Mouse (Mus musculus) liver, embryonic 13.5 days (tissue): ENCODE data around the gene Foxc2. TPM values are rescaled to one million over a fixed set of nuclear protein-coding genes. Genes with fewer than 3 reads are reported as not detected.

Source experiments
- ATAC-seq: fragments of 200-750 bp; cut with Nextera tagmentation; 2 replicates; pipeline ENCODE4 v1.8.0; 2017; ENCODE audit warnings: low read depth, mild to moderate bottlenecking, moderate number of reproducible peaks, moderate library complexity
- DNase-seq: peaks from one replicate; pipeline ENCODE4 v3.0.0; 2022
- H3K27ac ChIP-seq: fragments of 300-500 bp; sonication (generic); 2 replicates; pipeline ENCODE4 v1.5.1; 2015; ENCODE audit warnings: moderate library complexity, mild to moderate bottlenecking, inconsistent platforms
- H3K27me3 ChIP-seq: fragments of 300-500 bp; sonication (generic); 2 replicates; pipeline ENCODE4 v1.6.1; 2015; ENCODE audit warnings: mild to moderate bottlenecking, inconsistent platforms
- H3K36me3 ChIP-seq: fragments of 300-500 bp; sonication (generic); 2 replicates; pipeline ENCODE4 v1.6.1; 2015; ENCODE audit warnings: mild to moderate bottlenecking, inconsistent platforms
- H3K4me1 ChIP-seq: fragments of 300-500 bp; sonication (generic); replicated peaks from 2 replicates; pipeline ENCODE4 v1.6.1; 2015; ENCODE audit warnings: inconsistent platforms
- H3K4me2 ChIP-seq: fragments of 300-500 bp; sonication (generic); 2 replicates; pipeline ENCODE4 v1.6.1; 2015; ENCODE audit warnings: inconsistent platforms, mild to moderate bottlenecking, moderate library complexity
- H3K4me3 ChIP-seq: fragments of 300-500 bp; sonication (generic); replicated peaks from 2 replicates; pipeline ENCODE4 v1.5.1; 2015; ENCODE audit warnings: mild to moderate bottlenecking, inconsistent platforms
- H3K9ac ChIP-seq: fragments of 300-500 bp; sonication (generic); 2 replicates; pipeline ENCODE4 v1.6.1; 2015; ENCODE audit warnings: mild to moderate bottlenecking, inconsistent platforms
- H3K9me3 ChIP-seq: fragments of 300-500 bp; sonication (generic); replicated peaks from 2 replicates; pipeline ENCODE4 v1.6.1; 2016; ENCODE audit warnings: inconsistent platforms
- WGBS: fragments of 180-500 bp; shearing (Covaris S2); methylation state at CpG from one replicate; pipeline ENCODE4 v1.1.7; 2015; ENCODE audit not compliant: insufficient replicate concordance; 5-methylcytosine and 5-hydroxymethylcytosine counted together
- polyA plus RNA-seq: library from polyadenylated mRNA; unstranded; fragments of >200 nt; fragmentation: Nextera tagmentation; extraction: Ambion mirVana; gene quantifications from 2 replicates; pipeline ENCODE4 v1.2.1, GENCODE M21; 2015

The Foxc2 gene
- polyA plus RNA-seq, 1 experiment from 2014 or later, result 0.22 TPM

DNA sequence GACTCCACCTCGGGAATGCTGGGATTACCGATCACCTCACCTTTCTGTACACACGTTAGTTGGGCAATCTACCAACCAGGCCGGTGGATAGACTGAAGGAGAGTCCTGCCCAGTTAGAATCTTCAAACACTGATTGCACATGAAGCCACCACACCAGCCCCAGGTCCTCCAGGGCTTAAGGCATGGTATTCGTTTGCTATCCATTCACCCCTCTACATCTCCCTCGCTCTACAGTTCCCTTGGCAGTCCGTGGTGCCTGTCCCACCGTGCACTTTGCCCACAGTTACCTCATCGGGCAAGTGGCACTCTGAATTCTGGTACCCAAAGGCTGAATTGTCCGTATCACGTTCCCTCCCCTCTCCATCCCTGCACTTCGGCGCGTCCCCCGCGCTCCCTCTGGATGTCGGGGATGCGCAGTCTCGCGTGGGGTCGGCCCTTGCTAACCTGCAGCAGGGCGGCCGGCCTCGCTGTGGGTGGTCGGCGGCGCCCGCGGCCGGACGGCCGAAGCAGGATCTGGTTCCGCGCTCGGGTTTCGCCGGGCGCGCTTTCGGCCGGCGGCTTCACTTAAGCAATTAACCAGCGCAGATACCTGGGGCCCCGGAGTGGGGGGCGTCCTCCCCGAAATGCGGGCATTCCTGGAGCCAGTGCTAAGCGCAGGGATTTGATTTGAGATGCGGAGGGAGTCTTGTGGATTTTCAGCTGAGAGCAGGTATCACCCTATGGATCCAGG lies 35.4 kb upstream of the Foxc2 start:
- Histone ChIP-seq H3K36me3 (no peaks in the 10 kb centered on the region), H3K4me3 (peak overlapping the region; percentile 7; the same call in 1 of the 2 replicates), H3K27me3 (peaks cover 99% of the 10 kb centered on the region), H3K9ac (no peak overlapping the region), H3K4me1 (0 out of 2 replicates have a peak, but pooled peaks cover 8% of the 10 kb centered on the region), H3K4me2 (peak overlapping the region; percentile 35), H3K27ac (no peak overlapping the region), H3K9me3 (no peaks in the 10 kb centered on the region)
- DNase-seq, result no peak
- no peak for ATAC-seq
- 2% methylated on average over 49 of the region's 49 CpGs for WGBS

DNA sequence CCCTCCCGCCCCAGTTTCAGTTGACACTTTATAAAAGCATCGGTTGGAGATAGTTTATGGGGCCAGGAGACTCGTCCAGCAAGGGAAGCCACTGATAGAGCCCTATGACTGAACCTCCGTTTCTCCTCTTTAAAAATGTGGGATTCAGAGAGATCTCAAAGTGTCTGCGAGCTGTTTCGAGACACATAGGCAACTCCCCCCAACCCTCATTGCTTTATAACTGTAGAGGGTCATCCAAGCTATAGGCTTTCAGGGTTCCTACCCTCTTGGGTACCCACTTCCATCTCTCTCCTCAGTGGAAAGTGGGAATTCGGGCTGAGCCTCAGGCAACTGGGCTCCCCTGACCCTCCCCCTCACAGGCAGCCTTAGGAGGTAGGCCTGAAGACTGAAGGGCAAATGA lies 34.6 kb upstream of the Foxc2 start:
- no peaks in the 10 kb centered on the region for H3K36me3 ChIP-seq
- 11% methylated on average over 7 of the region's 7 CpGs for WGBS
- H3K4me1 ChIP-seq, result 0 out of 2 replicates have a peak, but pooled peaks cover 8% of the 10 kb centered on the region
- no peak for ATAC-seq
- DNase-seq, result no peak
- no peak overlapping the region for H3K27ac ChIP-seq
- peak overlapping the region; percentile 64 for H3K4me2 ChIP-seq
- H3K4me3 ChIP-seq, result 0 out of 2 replicates have a peak overlapping the region, but pooled peaks have one; percentile 12
- no peaks in the 10 kb centered on the region for H3K9me3 ChIP-seq
- H3K27me3 ChIP-seq, result peaks cover 99% of the 10 kb centered on the region
- no peak overlapping the region for H3K9ac ChIP-seq

DNA sequence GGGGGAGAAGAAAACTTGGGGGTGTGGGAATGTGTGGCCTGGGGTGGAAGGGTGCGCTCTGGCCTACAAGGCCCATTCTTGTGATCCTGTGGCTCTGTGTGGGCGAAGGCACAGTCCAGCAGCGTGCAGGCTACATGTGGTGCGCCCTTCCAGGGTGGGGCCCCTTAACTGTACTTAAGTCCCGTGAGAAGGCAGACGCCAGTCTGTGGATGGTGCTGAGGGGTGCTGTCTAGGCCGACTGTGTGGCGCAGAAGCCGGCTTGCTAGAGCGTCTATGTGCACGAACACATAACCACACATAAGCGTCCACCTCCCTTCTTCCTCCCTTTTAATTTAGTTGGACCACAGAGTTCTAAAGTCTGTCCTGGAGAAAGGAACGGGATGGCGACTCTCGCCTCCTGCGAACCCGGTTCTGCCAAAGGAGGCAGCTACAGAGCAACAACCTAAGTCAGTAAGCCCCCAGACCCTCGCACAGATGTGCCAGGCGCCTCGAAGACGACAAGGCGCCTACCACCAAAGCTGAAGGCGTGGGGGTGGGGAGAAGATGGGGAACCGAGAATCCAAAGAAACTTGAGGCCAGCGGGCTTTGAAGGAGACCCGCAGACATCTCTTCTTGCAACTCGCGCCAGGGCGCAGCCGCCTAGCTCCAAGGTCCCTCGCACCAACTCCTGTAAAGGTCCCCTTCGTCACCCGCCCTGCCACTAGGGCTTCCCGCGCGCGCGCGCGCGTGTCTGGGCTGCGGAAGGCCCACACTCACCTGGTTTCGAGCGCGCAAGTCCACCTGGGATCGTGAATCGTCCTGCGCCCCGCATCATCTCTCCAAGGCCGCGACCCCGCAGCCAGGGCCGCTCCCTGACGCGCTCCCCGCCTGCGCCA lies 33.5 kb upstream of the Foxc2 start:
- no peak for DNase-seq
- 0 out of 2 replicates have a peak, but pooled peaks cover 8% of the 10 kb centered on the region for H3K4me1 ChIP-seq
- peak overlapping the region; percentile 39 for H3K9ac ChIP-seq
- peak overlapping the region; percentile 58 for H3K4me3 ChIP-seq
- peaks cover 99% of the 10 kb centered on the region for H3K27me3 ChIP-seq
- ATAC-seq, result no peak
- WGBS, result 3% methylated on average over 57 of the region's 57 CpGs
- peak overlapping the region; percentile 64 for H3K27ac ChIP-seq
- peak overlapping the region; percentile 64 for H3K4me2 ChIP-seq
- H3K9me3 ChIP-seq, result no peaks in the 10 kb centered on the region
- no peaks in the 10 kb centered on the region for H3K36me3 ChIP-seq

DNA sequence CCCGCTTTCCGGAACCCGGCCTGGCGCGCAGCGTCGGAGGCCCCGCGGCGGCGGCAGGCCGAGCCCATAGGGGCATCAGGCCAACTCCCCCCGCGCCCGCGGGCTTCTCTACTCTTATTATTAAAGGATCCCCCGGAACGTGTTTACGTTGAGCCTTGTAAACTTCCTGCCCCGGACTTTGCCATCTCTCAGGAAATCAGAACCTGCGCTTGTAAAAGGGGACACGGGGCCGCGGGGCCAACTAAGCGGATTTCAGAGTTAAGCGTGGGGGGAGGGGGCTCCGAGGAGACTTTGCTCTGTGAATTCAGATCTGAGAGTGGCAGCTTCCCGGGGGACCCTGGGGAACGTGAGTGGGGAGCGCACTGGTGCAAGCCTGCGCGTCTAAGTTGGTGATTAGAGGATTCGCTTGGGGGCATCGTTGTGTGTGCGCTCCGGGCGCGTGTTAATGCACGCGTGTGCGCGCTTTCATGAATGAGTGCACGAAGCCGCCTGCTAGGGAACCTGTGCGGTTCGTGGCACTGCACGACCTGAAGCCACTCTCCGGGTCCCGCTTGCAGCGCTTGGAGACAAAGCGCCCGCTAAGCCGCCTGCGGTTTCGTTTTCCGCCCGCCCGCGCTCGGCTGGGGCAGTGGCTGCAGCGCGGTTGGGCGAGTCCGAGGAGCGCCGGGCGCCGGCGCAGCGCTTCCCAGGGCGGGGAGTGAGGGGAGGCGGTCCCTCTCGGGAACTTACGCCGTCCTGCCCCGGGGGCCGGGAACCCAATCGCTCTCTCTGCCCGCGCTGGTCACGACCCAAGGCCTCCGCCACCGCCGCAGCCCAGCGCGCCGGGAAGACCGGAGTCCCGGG lies 32.7 kb upstream of the Foxc2 start:
- H3K9me3 ChIP-seq, result no peaks in the 10 kb centered on the region
- DNase-seq, result no peak
- 0 out of 2 replicates have a peak, but pooled peaks cover 8% of the 10 kb centered on the region for H3K4me1 ChIP-seq
- peak overlapping the region; percentile 58 for H3K4me3 ChIP-seq
- H3K9ac ChIP-seq, result peak overlapping the region; percentile 39
- peak overlapping the region; percentile 64 for H3K4me2 ChIP-seq
- WGBS, result under 1% methylated on average over 89 of the region's 89 CpGs
- H3K36me3 ChIP-seq, result no peaks in the 10 kb centered on the region
- peaks cover 100% of the 10 kb centered on the region for H3K27me3 ChIP-seq
- ATAC-seq, result 0 out of 2 replicates have a peak, but pooled peaks have one; percentile 15
- H3K27ac ChIP-seq, result peak overlapping the region; percentile 64; the same call in 1 of the 2 replicates

DNA sequence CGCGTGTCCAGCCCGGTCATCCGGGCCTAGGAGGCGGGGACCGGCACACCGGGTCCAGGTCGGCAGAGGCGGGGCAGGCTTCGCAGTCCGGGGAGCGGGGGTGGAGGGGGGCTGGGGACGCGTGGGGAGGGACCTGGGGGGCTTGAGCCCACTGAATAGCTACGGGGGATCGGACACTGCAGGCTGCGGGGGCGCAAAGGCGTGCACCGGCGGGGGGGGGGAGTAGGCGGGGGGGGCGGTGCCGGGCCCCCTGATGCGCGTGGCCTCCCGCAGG lies 32.1 kb upstream of the Foxc2 start:
- Histone ChIP-seq H3K27ac (0 out of 2 replicates have a peak overlapping the region, but pooled peaks have one; percentile 34), H3K4me3 (peak overlapping the region; percentile 58), H3K27me3 (peaks cover 100% of the 10 kb centered on the region), H3K36me3 (no peaks in the 10 kb centered on the region), H3K9me3 (no peaks in the 10 kb centered on the region), H3K4me1 (0 out of 2 replicates have a peak, but pooled peaks cover 8% of the 10 kb centered on the region), H3K9ac (no peak overlapping the region), H3K4me2 (peak overlapping the region; percentile 64)
- ATAC-seq (0 out of 2 replicates have a peak, but pooled peaks have one; percentile 5), DNase-seq (no peak)
- WGBS, result 0% methylated on average over 7 of the region's 27 CpGs

DNA sequence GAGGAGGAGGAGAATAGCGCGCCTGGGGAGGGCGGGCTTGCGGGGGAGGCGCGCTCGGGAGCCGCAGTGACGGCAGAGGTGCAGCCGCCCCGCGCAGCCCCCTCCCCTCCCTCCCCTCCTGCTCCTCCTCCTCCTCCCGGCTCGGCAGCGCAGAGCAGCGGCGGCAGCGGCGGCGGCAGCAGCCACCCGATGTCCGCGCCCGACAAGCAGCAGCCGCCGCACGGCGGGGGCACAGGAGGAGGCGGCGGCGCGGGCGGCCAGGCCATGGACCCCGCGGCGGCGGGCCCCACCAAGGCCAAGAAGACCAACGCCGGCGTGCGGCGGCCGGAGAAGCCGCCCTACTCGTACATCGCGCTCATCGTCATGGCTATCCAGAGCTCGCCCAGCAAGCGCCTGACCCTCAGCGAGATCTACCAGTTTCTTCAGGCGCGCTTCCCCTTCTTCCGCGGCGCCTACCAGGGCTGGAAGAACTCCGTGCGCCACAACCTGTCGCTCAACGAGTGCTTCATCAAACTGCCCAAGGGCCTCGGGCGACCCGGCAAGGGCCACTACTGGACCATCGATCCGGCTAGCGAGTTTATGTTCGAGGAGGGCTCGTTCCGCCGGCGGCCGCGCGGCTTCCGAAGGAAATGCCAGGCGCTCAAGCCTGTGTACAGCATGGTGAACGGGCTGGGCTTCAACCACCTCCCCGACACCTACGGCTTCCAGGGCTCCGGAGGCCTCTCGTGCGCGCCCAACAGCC lies 31.6 kb upstream of the Foxc2 start, which contains the start of gene Foxf1:
TSS of gene Foxf1 (plus strand) at position 177 of the 742 bp plus-strand sequence.
- H3K36me3 ChIP-seq, result no peaks in the 10 kb centered on the region
- under 1% methylated on average over 64 of the region's 83 CpGs for WGBS
- no peaks in the 10 kb centered on the region for H3K9me3 ChIP-seq
- no peak for DNase-seq
- H3K27me3 ChIP-seq, result peaks cover 100% of the 10 kb centered on the region
- peak within 1 kb of the TSS; percentile 58 for H3K4me3 ChIP-seq
- H3K4me1 ChIP-seq, result 0 out of 2 replicates have a peak, but pooled peaks cover 8% of the 10 kb centered on the region
- peak within 1 kb of the TSS; percentile 34; the same call in 1 of the 2 replicates for H3K27ac ChIP-seq
- H3K9ac ChIP-seq, result peak within 1 kb of the TSS; percentile 54
- peak; percentile 29; the same call in 1 of the 2 replicates for ATAC-seq
- peak within 1 kb of the TSS; percentile 64 for H3K4me2 ChIP-seq

DNA sequence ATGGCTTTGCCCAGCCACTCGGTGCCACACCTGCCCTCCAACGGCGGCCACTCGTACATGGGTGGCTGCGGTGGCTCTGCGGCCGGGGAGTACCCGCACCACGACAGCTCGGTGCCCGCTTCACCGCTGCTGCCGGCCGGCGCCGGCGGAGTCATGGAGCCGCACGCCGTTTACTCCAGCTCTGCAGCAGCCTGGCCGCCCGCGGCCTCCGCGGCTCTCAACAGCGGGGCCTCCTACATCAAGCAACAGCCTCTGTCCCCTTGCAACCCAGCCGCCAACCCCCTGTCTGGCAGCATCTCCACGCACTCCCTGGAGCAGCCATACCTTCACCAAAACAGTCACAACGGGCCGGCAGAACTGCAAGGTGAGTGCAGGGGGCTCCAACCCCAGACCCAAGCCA lies 31.0 kb upstream of the Foxc2 start:
- 4% methylated on average over 30 of the region's 30 CpGs for WGBS
- H3K4me3 ChIP-seq, result peak overlapping the region; percentile 58
- peaks cover 100% of the 10 kb centered on the region for H3K27me3 ChIP-seq
- ATAC-seq (no peak), DNase-seq (no peak)
- H3K4me1 ChIP-seq, result 0 out of 2 replicates have a peak, but pooled peaks cover 8% of the 10 kb centered on the region
- no peaks in the 10 kb centered on the region for H3K9me3 ChIP-seq
- H3K36me3 ChIP-seq, result no peaks in the 10 kb centered on the region
- H3K27ac ChIP-seq, result no peak overlapping the region
- peak overlapping the region; percentile 64; the same call in 1 of the 2 replicates for H3K4me2 ChIP-seq
- H3K9ac ChIP-seq, result peak overlapping the region; percentile 54

DNA sequence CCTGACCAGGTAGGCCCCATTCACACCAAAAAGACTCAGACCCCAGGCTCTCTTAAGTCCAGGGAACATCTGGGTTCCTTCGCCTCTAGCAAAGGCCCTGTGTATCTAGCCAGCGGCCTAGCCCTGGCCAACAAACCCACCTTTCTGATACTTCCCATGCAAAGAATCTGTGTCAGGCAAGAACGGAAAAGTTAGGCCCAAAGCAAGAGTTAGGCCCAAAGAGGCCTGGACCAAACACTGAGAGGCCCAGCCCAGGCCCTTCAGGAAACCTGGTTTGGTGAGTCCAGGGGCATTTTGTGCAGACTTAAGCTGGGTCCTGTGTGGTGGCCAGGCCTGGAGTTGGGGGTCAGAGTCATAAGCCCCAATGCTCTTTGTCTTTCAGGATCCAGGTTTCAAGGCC lies 30.4 kb upstream of the Foxc2 start:
- 0 out of 2 replicates have a peak, but pooled peaks cover 8% of the 10 kb centered on the region for H3K4me1 ChIP-seq
- H3K27ac ChIP-seq, result no peak overlapping the region
- peak overlapping the region; percentile 54 for H3K9ac ChIP-seq
- H3K4me2 ChIP-seq, result peak overlapping the region; percentile 64; the same call in 1 of the 2 replicates
- ATAC-seq, result no peak
- peak overlapping the region; percentile 58 for H3K4me3 ChIP-seq
- WGBS, result 53% methylated on average over 3 of the region's 3 CpGs
- peaks cover 100% of the 10 kb centered on the region for H3K27me3 ChIP-seq
- no peaks in the 10 kb centered on the region for H3K9me3 ChIP-seq
- no peaks in the 10 kb centered on the region for H3K36me3 ChIP-seq
- no peak for DNase-seq

DNA sequence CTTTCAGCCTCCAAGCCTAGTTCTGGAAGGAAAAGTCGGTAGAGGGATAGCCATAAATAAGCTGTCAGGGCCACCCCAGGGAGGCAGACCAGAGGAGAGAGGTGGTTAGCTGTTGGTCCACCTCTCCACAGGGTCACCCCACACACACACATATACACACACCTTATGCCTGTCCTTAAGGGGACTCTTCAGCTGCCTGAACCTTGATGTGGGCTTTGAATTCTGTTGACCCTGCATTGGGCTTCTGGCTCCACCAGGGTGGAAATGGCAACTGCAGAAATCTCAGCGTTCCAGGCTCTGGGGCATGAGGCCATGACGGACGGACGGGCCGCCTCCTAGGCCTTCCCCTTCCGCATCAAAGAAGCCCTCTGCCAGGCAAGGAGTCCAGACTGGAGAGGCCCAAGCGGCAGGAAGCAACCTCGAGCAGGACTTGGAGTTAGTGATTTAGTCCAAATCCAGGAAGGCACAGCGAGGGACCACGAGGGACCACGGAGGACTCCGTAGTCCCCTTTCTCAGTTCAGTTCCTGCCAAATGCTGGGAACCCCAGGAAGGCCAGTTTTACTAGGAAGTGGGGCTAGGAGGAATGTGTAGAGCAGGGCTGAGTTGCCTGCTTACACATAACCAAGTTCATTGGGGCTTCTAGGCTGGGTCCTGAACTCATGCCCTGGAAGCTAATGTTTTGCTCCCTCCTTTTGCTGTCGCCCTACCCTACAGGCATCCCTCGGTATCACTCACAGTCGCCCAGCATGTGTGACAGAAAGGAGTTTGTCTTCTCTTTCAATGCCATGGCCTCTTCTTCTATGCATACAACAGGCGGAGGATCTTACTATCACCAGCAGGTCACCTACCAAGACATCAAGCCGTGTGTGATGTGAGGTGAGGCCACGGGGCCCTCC lies 29.7 kb upstream of the Foxc2 start:
- Histone ChIP-seq H3K4me2 (peak overlapping the region; percentile 28), H3K4me1 (peaks cover 8% of the 10 kb centered on the region; the same call in 1 of the 2 replicates), H3K27me3 (peaks cover 100% of the 10 kb centered on the region), H3K36me3 (no peaks in the 10 kb centered on the region), H3K4me3 (peak overlapping the region; percentile 58), H3K9me3 (no peaks in the 10 kb centered on the region), H3K9ac (peak overlapping the region; percentile 54), H3K27ac (no peak overlapping the region)
- 20% methylated on average over 19 of the region's 19 CpGs for WGBS
- DNase-seq, result no peak
- no peak for ATAC-seq
